Mouse (Mus musculus) R1 (cell line): ENCODE results near the gene Ino80d.

ENCODE experiments used
- DNase-seq: peaks from one replicate; pipeline ENCODE4 v3.0.0-alpha.2; 2018; ENCODE audit warnings: low read depth, low spot score

The Ino80d gene

DNA sequence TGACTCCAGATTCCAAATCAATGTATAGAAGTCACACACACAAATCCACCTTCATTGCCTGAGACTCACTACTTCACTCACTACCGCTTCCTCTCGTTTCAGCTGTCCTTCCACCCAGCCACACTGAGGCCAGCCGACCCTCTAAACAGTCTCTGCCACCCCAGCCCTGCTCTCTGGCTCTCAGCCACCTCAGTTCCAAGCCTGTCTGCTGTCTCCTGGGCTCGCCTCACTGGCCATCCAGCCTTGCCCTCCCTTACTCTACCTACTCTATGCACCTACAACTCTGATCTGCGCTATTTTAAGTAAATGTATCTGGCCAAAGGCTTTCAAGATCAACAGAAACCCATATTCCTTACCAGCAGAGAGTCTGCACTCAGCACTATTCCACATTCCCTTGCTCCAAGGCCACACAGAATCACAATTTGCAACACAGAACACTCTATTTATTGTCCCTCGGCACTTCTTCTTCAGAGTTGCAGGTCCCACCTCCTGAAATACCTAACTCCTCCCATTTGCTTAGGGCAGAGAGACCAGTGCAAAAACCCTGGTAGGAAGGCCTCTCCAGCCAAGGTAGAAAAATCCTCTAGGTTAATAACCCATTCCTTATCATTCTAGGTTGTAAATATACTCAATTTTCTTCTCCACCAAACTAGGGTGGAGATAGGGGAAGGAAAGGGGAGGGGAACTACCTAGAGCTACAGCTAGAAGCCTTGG, 6.7 kb downstream of the Ino80d start:
- DNase-seq: peak; percentile 87

DNA sequence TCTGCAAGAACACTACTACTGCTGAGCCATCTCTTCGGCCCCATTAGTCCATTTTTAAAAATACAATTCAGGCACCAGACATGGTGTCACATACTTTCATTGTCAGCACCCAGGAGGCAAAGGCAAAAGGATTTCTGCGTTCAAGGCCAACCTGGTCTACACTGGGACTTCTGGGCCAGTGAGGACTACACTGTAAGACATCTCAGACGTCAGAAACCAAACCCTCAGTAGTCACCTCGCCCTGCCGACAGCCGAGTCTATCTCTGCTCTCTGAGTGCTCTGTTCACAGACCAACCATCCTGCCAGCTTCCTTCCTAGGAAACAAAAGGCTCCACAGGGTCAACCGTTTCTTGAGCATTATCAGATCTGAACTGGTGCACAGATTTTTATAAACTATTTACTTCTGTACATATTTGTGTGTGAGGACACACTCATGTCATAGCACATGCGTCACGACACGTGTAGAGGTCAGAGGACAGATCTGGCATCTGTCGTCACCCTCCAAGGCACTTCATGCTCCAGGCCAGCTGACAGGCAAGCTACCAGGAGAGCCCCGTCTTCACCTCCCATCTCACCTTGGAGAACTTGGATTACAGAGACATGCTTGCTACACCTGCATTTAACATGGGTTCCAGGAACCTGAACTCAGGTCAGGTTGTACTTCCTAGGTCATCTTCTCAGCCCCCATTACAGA, 11.6 kb downstream of the Ino80d start:
- no peak for DNase-seq

DNA sequence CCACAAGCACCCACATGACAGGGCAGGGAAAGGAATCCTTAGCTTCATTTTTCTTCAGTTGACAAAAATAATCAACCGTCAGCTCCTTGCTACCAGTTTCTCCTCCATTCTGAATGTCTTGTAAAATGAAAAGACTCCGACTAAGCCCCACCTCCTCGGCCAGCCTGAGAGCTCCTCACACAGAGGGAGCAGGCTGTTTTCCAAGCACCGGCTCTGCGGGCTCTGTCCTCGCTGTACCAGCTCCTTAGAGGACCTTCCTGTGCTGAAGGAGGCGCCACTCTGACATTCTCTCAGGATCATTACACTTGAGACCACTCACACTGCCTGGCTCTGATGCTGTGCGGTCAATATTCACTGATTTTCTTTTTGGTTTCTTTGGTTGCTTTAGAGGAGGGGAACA, 14.3 kb downstream of the Ino80d start:
- DNase-seq: no peak

DNA sequence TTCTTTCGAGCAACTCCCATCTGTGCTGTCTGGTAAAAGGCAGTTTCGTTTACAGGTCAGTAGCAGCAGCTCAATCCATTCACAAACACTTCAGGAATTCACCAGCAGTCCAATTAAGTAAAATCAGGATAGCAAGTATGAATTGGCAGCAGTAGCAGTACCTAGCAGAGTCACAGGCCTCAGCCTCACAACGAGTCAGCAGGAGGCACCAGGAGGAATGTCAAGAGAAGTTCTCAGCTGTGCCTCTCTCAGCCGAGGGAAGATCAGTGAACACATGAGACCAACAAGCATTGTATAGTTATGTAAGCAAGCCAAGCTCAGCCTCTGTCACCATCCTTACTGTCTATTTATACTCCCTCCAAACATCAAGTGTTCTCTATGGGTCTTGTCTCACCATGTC, 15.6 kb downstream of the Ino80d start:
- DNase-seq: no peak

DNA sequence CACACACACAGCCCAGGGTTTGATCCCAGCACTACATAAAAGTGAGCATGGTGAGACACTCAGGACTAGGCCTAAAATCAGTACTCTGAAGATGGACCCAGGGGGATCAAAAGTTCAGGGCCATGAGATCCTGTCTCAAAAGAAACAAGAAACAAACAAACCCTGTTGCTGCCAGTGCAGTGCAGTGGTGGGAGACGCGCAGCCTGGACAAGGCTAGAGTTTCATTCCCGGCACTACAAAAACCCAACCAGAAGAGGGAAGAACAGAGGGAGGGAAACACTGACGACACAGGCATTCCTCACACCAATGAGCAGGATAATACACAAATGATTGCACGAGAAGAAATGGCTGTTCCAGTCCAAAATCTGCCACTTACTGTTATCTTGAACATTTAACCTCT, 18.4 kb downstream of the Ino80d start:
- no peak for DNase-seq

DNA sequence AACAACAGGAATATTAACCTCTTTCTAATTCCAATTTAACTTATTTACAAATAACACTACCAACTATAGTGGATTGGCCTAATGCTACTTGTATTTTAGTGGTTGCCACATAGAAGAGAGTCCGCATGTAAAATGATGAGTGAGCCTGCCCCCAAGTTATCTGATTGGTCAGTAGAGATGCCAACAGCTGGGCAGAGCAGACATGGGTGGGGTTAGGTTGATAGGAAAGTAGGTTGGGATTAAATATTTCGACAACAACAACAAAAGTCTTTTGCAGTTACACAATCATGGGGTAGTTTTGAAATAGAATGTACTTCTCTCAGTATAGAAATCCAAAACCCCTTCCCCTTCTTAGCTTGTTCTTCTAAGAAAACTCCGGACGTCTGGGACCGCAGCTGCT, 24.7 kb downstream of the Ino80d start:
- no peak for DNase-seq

DNA sequence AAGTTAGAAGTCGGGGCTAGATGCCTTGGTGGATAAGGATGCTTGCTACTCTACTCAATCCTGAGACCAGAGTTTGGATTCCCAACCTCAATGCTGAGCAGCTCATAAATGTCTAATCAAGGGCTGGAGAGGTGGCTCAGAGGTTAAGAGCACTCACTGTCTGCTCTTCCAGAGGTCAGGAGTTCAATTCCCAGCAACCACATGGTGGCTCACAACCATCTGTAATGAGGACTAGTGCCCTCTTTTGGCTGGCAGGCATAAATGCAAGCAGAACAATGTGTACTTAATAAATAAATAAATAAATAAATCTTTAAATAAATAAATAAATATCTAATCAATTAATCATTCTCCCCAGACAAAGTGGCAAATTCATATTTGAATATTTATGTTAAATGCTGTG, 25.9 kb downstream of the Ino80d start:
- peak; percentile 84 for DNase-seq

DNA sequence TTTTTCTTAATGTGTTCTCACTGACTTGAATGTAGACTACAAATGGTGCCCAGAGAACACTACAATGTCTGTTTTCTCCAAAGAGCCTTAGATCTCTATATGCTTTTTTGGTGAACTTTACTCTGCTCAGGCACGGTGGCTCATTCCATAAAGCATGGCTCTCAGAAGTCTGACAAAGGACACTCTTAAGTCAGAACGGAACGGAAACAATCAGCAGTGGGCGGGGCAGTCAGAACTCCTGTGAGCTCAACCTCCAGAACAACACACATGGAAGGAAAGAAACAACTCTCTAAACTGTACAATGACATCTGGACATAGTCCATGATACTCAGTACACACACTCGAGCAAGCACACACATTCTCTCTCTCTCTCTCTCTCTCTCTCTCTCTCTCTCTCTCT, 34.2 kb downstream of the Ino80d start:
- peak; percentile 58 for DNase-seq

DNA sequence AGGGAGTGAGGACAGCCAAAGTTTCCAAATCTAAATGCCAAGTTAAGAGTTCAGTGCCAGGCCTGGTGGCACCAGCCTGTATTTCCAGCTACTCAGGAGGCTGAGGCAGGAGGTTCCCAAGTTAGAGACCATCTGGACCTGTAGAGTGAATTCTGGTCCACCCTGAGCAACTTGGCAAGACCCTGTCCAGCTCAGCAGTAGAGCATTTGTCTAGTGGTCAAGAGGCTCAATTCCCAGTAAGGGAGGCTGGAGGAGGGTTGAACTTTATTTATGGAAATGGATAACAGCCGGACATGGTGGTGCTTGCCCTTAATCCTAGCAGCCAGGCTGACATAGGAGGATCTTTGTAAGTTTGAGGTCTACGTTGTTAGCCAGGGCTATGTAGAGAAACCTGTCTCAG, 38.1 kb downstream of the Ino80d start:
- DNase-seq: no peak

DNA sequence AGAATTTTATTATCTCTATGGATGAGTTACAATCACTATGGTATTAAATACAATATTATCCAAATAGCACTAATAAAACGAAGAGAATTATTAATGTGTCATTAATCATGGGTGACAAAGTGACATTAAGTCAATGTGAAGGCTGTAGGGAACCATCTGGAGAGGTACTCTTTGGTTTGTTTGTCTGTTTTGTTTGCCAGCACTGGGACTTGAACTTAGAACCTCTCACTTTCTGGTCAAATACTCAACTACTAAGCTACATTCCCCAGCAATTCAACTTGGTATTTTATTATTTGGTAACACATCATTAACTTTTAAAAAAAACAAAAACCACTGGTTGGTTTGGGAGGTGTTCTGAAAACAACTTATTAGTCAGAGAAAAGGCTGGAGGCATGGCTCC, 43.1 kb downstream of the Ino80d start:
- no peak for DNase-seq

DNA sequence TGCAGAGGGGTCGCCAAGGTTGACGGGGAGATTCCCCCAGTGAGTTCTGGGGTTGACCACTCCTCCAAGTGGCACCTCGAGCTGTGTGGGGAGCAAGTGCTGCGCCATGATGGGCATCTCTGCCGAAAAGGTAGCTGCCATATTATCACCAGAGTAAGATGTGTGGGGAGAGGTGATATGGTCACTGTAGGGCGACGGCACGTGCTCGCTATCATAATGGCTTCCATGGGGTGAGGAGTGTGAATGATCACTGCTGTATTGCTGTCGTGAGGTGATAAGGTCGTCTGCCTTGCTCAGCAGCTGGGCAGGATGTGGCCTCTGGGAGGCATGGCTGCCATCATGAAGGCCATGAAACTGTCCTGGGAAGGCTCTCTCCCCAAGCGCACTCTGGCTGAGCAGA, 56.1 kb downstream of the Ino80d start:
- no peak for DNase-seq

DNA sequence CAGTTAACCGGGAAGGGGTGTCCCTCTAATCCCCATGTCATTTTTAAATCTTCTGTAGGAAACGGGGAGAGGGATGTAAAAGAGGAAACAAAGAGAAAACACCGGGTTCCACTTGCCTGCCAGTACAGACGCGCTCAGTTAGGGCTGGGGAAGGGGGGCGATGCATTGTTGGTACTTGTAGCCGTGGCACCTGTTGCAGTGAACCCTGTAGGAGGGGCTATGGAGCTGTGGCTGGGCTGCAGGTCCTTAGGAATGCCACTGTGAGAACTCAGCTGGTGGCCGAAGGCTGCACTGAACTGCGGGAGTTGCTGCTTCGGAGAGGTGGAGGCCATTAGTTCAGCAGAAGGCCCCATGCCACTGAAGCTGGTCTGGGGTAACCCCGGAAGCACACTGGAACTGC, 56.6 kb downstream of the Ino80d start:
- DNase-seq: peak; percentile 62

DNA sequence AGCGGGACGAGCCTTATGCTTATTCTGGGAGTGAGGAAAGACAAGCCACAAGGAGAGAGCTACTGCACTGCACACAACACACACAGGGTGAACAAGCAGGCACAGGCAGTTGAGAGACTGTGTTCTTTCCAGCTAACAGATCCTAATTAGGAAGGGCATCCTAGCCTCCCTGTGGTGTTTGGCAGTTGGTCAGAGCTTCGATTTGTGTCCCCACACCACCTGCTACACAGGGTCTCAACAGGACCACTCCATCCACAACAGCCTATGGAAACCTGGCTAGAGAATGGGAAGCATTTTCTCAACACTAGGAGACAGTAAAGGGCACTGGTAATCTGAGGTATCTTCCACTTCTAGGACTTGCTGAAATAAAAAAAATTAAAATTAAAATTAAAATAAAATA, 57.1 kb downstream of the Ino80d start:
- no peak for DNase-seq

DNA sequence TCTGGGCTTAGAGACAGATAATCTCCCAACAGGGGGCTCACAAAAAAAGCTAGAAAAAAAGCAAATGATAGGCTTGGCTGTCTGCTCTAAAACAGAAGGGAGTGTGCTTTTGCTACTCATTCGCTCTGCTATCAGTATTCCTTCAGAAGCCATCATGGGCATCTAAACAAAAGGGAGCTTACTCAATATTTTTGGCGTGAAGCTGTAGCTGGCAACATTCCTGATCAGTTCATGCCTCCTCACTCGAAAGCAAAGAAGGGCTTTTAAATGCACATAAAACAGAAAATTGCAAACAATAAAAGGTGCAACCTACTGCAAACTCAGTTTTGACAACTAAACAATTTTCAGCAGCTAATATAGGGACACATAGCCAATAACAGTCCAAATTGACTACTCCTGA, 59.1 kb downstream of the Ino80d start:
- no peak for DNase-seq

DNA sequence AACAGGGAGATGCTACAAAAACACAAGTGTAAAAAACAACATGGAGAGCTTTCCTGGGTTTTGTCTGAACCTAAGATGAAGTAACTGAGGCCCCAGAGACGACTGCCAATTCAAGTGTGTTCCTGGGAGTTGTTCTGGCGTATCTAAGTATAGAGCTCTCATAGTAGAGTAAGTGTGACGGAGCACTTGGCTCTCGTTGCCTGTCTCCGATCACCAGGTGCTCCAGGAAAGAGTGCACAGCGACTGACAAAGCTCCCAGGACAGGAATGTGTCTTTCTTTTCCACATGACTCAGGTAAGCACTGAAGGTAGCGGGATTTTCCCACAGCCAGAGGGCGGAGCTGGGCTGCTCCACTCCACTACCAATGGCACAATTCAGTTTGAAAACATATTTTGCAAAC, 63.6 kb downstream of the Ino80d start:
- peak; percentile 21 for DNase-seq

DNA sequence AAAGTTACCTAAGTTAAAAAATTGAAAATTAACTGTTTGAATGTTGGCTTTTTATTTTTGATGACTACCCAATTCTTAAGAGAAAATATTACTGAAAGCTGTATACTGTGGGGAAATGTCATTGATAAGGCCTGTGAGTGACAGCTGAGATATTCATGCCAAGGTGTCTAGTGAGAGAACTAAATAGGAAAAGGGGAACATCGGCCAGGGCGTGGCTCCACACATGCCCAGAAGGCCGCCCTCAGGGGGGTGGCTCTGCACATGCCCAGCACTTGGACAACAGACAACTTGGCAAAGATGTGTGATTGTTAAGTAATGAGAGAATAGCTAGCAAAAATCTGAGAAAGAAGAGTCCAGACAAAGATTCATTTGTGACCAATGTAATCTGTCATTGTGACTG, 64.5 kb downstream of the Ino80d start:
- DNase-seq: no peak

DNA sequence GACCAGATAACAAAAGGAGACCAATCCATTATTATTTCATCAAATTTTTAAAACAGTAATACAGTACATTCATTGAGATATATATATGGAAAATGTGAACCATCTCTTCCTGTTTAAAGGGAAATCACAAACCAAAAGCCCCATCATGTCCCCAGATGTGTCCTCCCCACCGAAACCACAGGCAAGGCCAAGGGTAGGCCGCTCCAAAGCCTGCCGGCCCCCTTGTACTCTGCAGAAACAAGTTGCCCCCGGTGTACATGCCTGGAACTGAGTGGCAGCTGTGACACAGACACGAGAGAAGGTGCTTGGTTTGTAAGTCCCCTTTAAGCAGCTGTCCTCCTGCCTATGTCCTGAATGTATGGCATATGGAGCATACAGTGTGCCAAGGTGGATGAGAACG, 66.5 kb downstream of the Ino80d start:
- DNase-seq: no peak

DNA sequence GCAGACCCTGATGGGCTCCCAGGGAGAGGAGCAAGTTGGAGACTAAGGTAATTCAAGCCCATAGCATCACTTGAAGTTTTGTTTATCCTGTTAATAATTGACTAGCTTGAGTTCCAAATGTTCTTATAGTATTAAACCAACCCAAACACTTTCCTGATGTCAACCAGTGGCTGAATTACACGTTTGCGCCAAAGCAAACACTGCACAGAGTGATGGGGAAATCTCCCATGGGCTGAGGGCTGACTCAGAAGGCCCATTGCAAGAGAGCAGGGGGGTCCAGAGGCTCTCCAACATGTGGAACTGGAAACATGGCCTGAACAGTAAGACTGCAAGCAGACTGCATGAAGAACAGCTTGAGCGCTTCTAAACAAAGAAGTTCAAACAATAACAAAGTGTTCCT, 81.5 kb downstream of the Ino80d start:
- DNase-seq: no peak

DNA sequence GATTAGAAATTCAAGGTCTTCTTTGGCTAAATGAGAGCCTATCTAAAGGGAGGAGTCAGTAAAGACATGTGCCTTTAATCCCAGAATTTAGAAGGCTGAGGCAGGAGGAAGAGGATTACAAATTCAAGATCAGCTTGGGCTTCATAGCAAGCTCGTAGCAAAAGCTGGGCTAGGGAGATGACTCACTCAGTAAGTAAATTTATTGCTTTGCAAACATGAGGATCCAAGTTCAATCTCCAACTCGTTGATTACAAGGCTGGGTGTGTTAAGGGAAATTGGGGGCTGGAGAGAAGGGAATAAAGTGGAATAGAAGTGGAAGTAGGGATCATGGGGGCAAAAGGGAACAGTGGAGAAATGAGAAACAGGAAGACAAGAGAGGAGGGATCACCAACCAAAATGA, 94.6 kb downstream of the Ino80d start:
- no peak for DNase-seq

DNA sequence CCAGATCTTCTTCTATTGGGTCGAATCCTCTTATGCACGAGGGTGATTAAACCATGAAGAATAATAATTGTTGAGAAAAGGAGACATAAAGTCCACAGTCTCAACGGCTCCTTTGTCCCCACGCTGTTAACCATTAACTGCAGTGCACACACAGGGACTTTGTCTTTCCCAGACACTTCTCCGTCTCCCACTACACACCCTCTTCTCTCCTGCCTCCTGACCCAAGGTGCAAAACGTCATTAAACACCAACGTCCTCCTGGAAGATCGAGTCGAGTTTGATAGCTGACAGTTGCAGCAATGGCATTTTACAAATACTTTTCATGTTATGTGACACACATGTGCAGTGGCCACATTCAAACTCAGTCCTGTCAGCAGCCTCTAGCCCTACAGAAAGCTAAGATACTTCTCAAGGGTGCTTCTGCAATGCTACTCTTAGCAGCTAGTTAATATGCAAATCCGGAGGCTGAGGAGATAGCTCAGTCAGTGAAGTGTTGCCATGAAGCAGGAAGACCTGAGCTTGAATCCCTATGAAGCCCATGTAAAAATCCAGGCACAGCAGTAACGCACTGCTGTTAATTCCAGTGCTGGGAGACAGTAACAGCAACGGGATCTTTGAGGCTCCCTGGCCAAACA, 109.3 kb downstream of the Ino80d start:
- no peak for DNase-seq

DNA sequence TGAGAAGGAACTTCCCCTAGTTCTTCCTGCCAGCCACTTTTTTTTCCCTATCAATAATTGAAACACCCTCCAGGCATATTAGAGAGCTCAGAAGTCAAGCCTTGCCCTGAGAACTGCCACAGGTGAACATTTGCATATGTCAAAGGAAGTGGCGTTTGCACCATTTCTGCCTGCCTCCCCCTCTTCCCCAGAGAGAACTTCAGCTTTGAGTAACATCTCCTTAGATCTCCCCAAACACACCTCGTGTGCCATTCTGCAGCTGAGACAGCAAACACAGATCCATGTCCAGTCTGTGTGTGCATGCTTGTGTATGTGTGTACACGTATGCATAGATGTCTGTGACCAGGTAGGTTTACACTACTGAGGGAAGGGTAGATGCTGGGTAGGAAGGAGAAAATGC, 112.6 kb downstream of the Ino80d start:
- DNase-seq: no peak

DNA sequence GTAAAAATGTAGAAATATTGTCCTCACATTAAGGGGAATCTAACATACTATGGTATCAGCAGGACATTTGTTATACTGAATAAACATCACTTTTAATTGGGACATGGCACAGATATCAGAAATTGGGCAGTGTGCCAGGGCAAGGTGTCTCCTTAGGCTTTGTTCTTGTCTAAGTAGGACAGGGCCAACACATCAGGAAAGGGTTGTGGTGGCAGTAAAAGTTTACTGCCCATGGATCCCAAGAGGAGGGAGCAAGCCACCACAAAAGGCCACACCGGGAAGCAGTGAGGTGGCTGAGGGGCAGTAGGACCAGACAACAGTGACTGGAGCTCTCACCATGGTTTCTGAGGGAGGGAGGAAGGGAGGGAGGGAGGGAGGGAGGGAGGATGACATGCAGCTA, 121.1 kb downstream of the Ino80d start:
- DNase-seq: no peak

DNA sequence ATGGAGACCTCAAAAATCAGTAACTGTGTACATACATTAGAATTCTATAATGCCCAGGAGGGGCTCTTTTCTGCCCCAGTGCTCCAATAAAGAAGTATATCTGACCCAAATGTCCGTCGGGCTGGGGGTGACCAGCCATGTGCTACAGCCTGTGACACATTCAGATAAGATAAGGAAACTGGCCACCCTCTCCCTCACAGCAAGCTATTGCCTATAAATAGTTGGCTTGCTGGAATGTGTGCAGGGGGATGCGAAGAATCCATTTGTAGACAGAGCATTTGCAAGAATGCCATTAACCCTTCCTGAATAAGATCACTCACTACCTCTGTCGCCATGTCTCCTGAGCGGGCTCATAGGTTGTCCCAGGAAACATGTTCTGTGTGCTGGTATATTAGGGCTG, 121.8 kb downstream of the Ino80d start:
- DNase-seq: no peak
